In the genomic region with DNA sequence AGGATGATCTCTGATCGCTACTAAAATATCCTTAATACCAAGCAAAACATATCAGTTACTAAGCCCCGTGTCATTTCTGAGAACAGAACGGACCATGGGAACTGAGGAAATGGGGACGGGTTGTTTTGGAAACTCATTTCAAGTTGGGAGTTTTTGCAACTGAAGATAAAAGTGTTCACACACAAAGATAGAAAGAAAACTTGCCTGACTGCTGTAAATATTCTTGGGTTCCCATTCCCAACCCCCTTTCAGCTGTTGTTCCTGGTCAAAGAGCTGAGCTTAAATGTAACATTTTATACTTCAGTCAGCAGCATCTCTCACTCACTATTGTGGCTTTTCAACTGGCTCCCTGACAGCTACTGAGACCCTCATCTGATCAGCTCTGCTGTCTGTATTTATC, we compare ENCODE assay signal across 20 mouse cellular contexts.
DNase-seq lines count a peak whose midpoint lies in the region; ATAC-seq and TF ChIP-seq lines count a peak whose summit lies in the region.
"Had no signal": no experiment of that assay in that cellular context is flagged by ENCODE, and none has a peak within 500 bp of the region (broad histone marks: within the 10 kb centered on the region; RNA-seq: fewer than 3 reads in every experiment).

No protein-coding gene starts in this region.

- no peak for TF ChIP-seq POLR2A in CH12.LX (IDR thresholded peaks at IDR 0.05; ENCODE audit: low read depth, low read length)

- ATAC-seq in heart, embryonic 16.5 days (replicated peaks; ENCODE audit: extremely low read depth, insufficient read depth, low FRiP score) = no peak
- ATAC-seq in limb, embryonic 15.5 days (ENCODE audit: insufficient number of reproducible peaks, low FRiP score, low TSS enrichment, low read depth) = no peak
- ATAC-seq: activated CD4-positive, CD25-positive, alpha-beta regulatory T cell, adult 4 months; CD4-positive, CD25-positive, alpha-beta regulatory T cell, adult 4 months; midbrain, embryonic 15.5 days had no signal

- no peak for TF ChIP-seq CTCF in gastrocnemius, adult 2 months (IDR thresholded peaks at IDR 0.05)
- TF ChIP-seq CTCF in CH12.LX (conservative IDR thresholded peaks at IDR 0.05 in 1 of 2, IDR thresholded peaks at IDR 0.05 in 1 of 2; ENCODE audit: low read depth in 2 of 2, low read length in 2 of 2) = no peak

- no peak overlapping the region for H3K9ac ChIP-seq in heart, embryonic 16.5 days (ENCODE audit: low read length)
- no peak overlapping the region for H3K9ac ChIP-seq in CH12.LX (ENCODE audit: insufficient read depth, low read depth)
- no peak overlapping the region for H3K9ac ChIP-seq in limb, embryonic 15.5 days
- H3K9ac ChIP-seq: hindbrain, embryonic 15.5 days; midbrain, embryonic 15.5 days; neural tube, embryonic 15.5 days had no signal

- in situ Hi-C loops in CH12.LX (cut with MboI; ENCODE audit: low pct_ligation_motif_present, low pct_unique_long_range_greater_than_20kb, low sequenced_read_pairs) = no loop called here

- no peak overlapping the region for H3K4me2 ChIP-seq in heart, embryonic 16.5 days (ENCODE audit: low read depth, low read length)
- H3K4me2 ChIP-seq in CH12.LX (ENCODE audit: insufficient read depth, low read depth, poor library complexity, severe bottlenecking) = peak overlapping the region; percentile 92; the same call in 1 of the 2 replicates
- no peak overlapping the region for H3K4me2 ChIP-seq in limb, embryonic 15.5 days
- H3K4me2 ChIP-seq: hindbrain, embryonic 15.5 days; midbrain, embryonic 15.5 days had no signal

- TF ChIP-seq RAD21 in CH12.LX (IDR thresholded peaks at IDR 0.05; ENCODE audit: low read depth, low read length) = no peak

- no peaks in the 10 kb centered on the region for H3K9me3 ChIP-seq in heart, embryonic 16.5 days (replicated peaks; ENCODE audit: control insufficient read depth, low read length)
- no peaks in the 10 kb centered on the region for H3K9me3 ChIP-seq in heart, embryonic 10.5 days
- H3K9me3 ChIP-seq in CH12.LX (replicated peaks; ENCODE audit: low read length) = no peaks in the 10 kb centered on the region
- no peaks in the 10 kb centered on the region for H3K9me3 ChIP-seq in limb, embryonic 15.5 days
- H3K9me3 ChIP-seq: G1E; hindbrain, embryonic 15.5 days; midbrain, embryonic 15.5 days; neural tube, embryonic 15.5 days had no signal

- H3K4me3 ChIP-seq in gastrocnemius, adult 2 months = peak overlapping the region; percentile 71
- no peak overlapping the region for H3K4me3 ChIP-seq in heart, embryonic 16.5 days (ENCODE audit: low read length)
- H3K4me3 ChIP-seq in heart, embryonic 10.5 days = no peak overlapping the region
- H3K4me3 ChIP-seq in CH12.LX (replicated peaks in 1 of 3; ENCODE audit: low read depth in 2 of 3, low read length in 2 of 3, poor library complexity in 1 of 3) = no peak overlapping the region
- H3K4me3 ChIP-seq in limb, embryonic 15.5 days = no peak overlapping the region
- H3K4me3 ChIP-seq: hindbrain, embryonic 15.5 days; midbrain, embryonic 15.5 days; neural tube, embryonic 15.5 days had no signal

- no peak for DNase-seq in gastrocnemius, adult 2 months
- no peak for DNase-seq in gastrocnemius, postnatal 14 days
- DNase-seq in heart, embryonic 10.5 days (ENCODE audit: low spot score) = no peak
- DNase-seq in CH12.LX (ENCODE audit: extremely low read depth) = no peak
- DNase-seq in left cerebral cortex, adult 11 months (ENCODE audit: low spot score) = no peak
- DNase-seq: adrenal gland, postnatal 10 days; cerebellum, adult 11 months; liver; lung, adult 18-20 months; lung, postnatal 14 days; spleen, adult 18-20 months; thymus, postnatal 25 days had no signal

- no peaks in the 10 kb centered on the region for H3K27me3 ChIP-seq in heart, embryonic 16.5 days (ENCODE audit: control insufficient read depth, insufficient read depth, low read length)
- H3K27me3 ChIP-seq in heart, embryonic 10.5 days (ENCODE audit: insufficient read depth, poor library complexity, severe bottlenecking) = no peaks in the 10 kb centered on the region
- no peaks in the 10 kb centered on the region for H3K27me3 ChIP-seq in CH12.LX (replicated peaks)
- no peaks in the 10 kb centered on the region for H3K27me3 ChIP-seq in limb, embryonic 15.5 days
- H3K27me3 ChIP-seq: hindbrain, embryonic 15.5 days; midbrain, embryonic 15.5 days; neural tube, embryonic 15.5 days had no signal

- no peak for TF ChIP-seq EP300 in CH12.LX (IDR thresholded peaks at IDR 0.05; ENCODE audit: low read length)

- H3K4me1 ChIP-seq in heart, embryonic 16.5 days (ENCODE audit: control insufficient read depth, insufficient read depth, low read length) = peaks cover 20% of the 10 kb centered on the region
- H3K4me1 ChIP-seq in heart, embryonic 10.5 days = peaks cover 15% of the 10 kb centered on the region
- H3K4me1 ChIP-seq in CH12.LX (ENCODE audit: control insufficient read depth in 1 of 2, insufficient read depth in 2 of 2) = peaks cover 5 to 29% of the 10 kb centered on the region in 2 experiments
- H3K4me1 ChIP-seq in limb, embryonic 15.5 days = peaks cover 40% of the 10 kb centered on the region

- WGBS in heart, embryonic 16.5 days = 58% methylated on average over 4 of the region's 4 CpGs
- 69% methylated on average over 4 of the region's 4 CpGs for WGBS in heart, embryonic 10.5 days
- WGBS in limb, embryonic 15.5 days = 59% methylated on average over 4 of the region's 4 CpGs

- H3K36me3 ChIP-seq in heart, embryonic 16.5 days (ENCODE audit: control insufficient read depth, insufficient read depth) = no peaks in the 10 kb centered on the region
- H3K36me3 ChIP-seq in heart, embryonic 10.5 days = no peaks in the 10 kb centered on the region
- no peaks in the 10 kb centered on the region for H3K36me3 ChIP-seq in CH12.LX (replicated peaks in 1 of 2; ENCODE audit: control insufficient read depth in 1 of 2, insufficient read depth in 1 of 2, low read length in 1 of 2)
- no peaks in the 10 kb centered on the region for H3K36me3 ChIP-seq in limb, embryonic 15.5 days
- H3K36me3 ChIP-seq: G1E; hindbrain, embryonic 15.5 days; midbrain, embryonic 15.5 days; neural tube, embryonic 15.5 days had no signal

- peak overlapping the region; percentile 71 for H3K27ac ChIP-seq in gastrocnemius, adult 2 months
- peak overlapping the region; percentile 71 for H3K27ac ChIP-seq in heart, embryonic 16.5 days (ENCODE audit: low read length)
- no peak overlapping the region for H3K27ac ChIP-seq in heart, embryonic 10.5 days
- H3K27ac ChIP-seq in CH12.LX (ENCODE audit: insufficient read depth, low read depth) = no peak overlapping the region
- peak overlapping the region; percentile 38; the same call in 1 of the 2 replicates for H3K27ac ChIP-seq in limb, embryonic 15.5 days
- H3K27ac ChIP-seq: hindbrain, embryonic 15.5 days; midbrain, embryonic 15.5 days; neural tube, embryonic 15.5 days had no signal

- H3K79me2 ChIP-seq in CH12.LX (replicated peaks; ENCODE audit: control insufficient read depth, extremely low read depth, insufficient read depth, poor library complexity, severe bottlenecking) = no peaks in the 10 kb centered on the region

- intact Hi-C loops in gastrocnemius, adult 2 months (cut with DNase I) = no loop called here
- intact Hi-C loops in gastrocnemius, postnatal 14 days (cut with DNase I; ENCODE audit: low total_unique reads) = no loop called here

- dilution Hi-C loops in CH12.LX (cut with MboI; ENCODE audit: extremely low pct_ligation_motif_present, extremely low pct_unique_long_range_greater_than_20kb, low sequenced_read_pairs) = no loop called here

TF ChIP-seq in CH12.LX, 34 proteins besides CTCF, POLR2A, EP300 and RAD21:
- TF ChIP-seq MAZ (IDR thresholded peaks at IDR 0.05; ENCODE audit: low read depth, low read length) = no peak
- no peak for TF ChIP-seq CHD2 (IDR thresholded peaks at IDR 0.05; ENCODE audit: low read length)
- no peak for TF ChIP-seq KAT2A (IDR thresholded peaks at IDR 0.05; ENCODE audit: insufficient replicate concordance, low read length)
- no peak for TF ChIP-seq MAX (IDR thresholded peaks at IDR 0.05; ENCODE audit: low read length)

Comparison
In these comparisons a context has a peak if more than half of its experiments do, and no peak if none do; other contexts are left out.
1. H3K27ac ChIP-seq: peak in gastrocnemius, adult 2 months (single experiment), heart, embryonic 16.5 days (single experiment) and limb, embryonic 15.5 days (single experiment); none in heart, embryonic 10.5 days (single experiment) and CH12.LX (single experiment).